Mouse (Mus musculus) adipocyte (in vitro differentiated cells): Measurements from ENCODE around the gene Ccser1.

ENCODE experiments used
- DNase-seq: peaks from one replicate; pipeline ENCODE4 v3.0.0-alpha.2; 2016; ENCODE audit warnings: low spot score

The Ccser1 gene

DNA sequence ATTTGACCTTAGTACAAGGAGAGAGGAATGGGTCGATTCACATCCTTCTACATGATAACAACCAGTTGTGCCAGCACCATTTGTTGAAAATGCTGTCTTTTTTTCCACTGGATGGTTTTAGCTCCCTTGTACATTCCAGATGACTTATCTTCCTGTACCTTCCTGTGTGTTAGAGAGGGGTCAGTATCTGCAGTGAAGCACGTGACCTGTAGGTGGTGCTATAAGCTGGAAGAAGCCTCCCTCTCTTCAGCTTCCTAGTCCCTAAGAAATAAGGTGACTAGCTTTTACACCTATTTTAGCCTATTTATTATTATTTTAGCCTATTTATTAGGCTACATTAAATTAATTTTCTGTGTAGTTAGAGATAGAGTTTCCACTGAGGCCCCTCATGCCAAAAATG lies 506.9 kb downstream of the Ccser1 start:
- no peak for DNase-seq

DNA sequence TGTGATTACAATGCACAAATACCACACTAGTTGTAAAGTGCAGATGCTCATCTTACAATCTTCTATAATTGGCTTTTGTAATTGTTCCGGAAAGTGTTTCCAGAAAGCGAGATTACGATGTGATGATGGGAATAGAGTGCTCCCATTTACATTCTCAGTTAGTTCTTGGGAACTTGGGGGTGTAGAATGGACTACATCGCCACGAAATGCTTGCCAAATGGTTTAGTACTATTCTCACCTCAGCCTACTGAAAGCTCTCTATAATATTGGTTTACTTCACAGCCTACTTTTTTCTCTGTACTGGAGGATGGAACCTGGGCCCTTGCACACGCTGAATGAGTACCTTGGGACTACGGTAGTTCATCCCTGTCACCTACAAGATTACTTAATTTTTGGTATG lies 522.9 kb downstream of the Ccser1 start:
- DNase-seq, result no peak

DNA sequence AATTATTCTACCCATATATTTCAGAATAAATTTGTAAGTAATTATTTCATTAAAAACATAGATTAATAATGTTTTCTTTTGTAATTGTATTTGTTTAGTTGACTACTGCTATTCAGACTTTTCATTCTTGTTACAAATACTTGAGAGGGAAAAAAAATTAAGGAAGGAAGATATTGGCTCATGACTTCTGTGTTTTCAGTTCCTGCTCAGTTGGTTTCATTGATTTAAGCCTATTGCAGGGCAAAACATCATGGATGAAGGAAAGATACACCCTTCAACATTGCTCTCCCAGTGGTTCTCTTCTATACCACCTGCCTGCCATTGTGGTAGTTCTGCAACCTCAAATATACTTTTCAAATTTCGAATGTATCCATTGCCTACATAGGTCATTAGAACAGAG lies 541.1 kb downstream of the Ccser1 start:
- DNase-seq, result no peak

DNA sequence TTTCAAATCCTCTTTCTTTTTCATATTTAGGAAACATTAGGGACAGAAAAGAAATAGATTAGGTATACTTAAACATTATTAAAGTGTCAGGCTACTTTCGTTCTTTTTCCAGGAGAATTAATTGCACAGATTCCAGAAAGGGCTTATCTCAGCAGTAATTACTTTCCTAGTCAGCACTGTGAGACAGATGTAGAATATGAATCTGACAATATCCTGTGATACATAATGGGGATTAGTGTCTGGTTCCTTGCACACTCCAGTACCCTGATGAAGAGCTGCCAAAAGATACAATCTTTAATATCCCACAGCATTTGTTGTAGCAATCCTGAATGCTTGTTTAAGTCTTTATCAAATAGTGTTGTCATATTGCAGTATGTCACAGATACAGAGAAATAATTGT lies 548.9 kb downstream of the Ccser1 start:
- no peak for DNase-seq

DNA sequence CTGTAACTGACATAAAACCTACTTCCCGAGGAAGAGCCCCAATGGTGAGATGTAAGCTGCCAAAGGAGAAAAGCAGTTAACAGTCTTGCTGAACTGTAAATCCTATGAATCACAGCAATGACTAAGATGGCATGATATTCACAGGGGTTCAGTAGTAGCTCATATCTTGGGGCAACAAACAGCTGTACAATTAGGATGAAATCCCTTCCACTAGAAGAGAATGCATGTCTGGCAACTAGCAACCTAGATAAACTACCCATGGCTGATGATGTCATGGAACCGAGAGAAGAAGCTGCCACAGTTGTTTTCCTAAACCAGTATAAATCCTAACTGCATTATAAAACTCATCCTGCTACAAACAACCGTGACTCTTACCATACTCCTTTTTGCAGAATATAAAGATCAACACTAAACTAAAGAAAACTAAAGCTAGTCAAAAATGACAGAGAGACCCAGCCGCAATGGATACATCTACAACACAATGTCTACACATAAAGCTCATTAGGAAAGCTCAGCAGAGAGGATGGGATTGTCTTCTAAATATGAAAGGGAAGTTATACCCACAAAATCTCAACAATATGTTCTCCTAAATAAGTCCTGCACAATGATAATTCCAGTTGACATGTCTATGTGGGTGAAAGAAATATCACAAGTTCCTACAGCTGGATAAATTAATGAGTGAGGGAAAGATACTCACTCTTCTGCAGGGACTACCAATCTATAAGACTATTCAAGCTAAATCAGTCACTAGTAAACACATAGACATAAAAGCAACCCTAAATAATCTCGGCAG lies 550.2 kb downstream of the Ccser1 start:
- no peak for DNase-seq

DNA sequence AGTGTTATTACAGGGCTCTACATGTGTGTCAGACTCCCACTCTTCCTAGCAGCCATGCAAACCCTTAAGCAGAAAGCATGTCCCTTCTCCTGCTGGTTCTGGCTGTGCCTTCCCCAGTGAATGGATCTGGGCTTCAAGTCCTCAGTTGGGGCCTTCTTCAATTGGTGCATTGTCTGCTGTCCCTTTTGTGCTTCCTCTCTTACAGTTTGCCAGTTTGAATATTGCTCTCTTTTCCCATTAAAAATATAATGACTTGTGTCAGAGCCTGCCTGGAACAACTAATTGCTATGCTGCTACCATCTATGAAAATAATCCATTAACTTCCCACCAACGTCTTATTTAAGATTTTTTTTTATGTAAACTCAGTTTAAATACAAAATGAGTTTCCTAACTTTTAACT lies 566.2 kb downstream of the Ccser1 start:
- DNase-seq, result no peak

DNA sequence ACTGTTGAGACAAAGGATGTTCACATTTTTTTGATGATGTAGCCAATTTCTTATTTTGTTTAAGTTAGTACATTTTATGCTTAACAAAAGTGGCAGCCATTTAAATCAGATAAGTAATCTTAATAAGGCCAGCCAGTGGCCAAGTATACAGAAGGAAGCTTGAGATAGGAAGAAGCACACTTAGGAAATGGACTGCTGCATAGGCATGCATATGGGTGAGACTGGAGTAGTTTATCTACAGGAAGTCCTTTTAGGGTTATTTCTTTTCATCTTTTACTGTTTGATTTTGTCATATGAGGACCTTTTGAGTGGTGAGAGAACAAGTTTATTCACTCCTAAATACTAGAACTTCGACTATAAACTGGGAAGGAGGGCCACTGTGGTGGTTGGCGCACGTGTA lies 582.0 kb downstream of the Ccser1 start:
- no peak for DNase-seq

DNA sequence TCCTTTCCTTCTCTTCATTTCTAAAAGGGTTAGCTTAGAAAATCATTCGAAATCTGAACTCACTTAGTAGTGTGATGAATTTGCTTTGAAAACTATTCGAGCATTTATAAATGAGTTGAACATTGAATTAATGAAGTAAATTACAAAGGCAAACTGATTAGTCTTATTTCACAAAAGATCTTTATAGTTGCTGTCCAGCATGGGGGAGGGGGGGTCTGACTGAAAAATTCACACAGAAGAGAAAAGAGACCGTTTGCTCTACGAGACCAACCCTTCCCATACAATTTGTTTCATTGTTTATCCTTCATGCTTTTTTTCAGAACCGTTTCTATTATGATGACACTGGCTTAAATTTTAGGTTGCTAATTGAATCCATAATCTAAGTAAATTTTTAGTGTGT lies 583.3 kb downstream of the Ccser1 start:
- DNase-seq, result no peak

DNA sequence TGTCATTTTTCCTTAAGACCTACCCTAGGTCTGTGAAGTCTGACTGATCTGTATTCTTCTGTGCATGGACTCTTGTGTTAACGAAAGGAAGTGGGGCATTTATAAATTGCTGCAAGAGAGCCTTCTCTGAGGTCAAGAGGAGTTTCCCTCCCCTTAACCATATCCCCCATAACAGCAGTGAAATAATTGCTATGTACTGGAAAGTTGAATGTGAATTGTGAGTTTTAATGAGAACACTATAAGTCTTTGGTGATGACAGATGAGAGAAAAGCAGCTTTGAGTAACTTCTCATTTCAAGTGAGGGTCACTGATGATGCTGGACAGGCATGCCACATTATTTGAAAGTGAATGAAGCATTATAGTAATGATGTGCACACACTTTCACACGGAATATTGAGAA lies 585.7 kb downstream of the Ccser1 start:
- DNase-seq, result no peak

DNA sequence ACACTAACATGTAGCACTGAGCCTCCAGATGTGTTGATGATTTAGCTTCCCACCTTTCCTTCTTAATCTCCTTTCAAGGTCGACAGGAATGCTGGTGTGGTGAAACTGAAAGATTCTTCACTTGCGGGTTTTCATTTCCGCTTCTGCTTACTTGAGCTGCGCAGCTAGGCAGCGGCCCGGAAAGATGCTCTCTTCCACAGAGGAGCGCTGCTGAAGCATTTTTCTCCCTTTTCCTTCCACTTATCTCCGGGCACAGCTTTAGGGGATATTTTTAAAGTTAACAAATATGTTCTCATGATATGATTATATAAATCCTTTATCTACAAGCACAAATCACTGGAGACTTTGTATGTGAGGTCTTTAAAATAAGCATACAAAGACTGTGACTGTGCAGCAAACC lies 587.0 kb downstream of the Ccser1 start:
- DNase-seq, result no peak

DNA sequence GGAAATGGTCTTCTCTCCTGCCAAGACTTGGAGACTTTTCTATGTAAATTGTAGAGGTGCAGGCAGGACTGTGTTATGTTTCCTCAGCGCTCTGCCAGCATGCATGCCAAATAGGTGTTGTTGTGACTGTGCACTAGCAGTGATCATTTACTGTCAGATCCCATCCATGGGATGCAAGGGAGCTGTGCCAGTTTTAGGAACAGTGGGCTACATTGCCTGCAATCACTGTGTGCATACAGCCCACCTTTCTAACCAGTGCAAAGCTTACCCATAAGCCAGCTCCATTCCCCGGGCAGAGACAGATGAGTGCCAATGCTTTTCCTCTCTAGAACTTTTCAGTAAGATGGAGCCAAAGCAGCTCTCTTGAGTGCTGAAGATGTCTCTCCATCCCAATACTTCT lies 606.6 kb downstream of the Ccser1 start:
- no peak for DNase-seq

DNA sequence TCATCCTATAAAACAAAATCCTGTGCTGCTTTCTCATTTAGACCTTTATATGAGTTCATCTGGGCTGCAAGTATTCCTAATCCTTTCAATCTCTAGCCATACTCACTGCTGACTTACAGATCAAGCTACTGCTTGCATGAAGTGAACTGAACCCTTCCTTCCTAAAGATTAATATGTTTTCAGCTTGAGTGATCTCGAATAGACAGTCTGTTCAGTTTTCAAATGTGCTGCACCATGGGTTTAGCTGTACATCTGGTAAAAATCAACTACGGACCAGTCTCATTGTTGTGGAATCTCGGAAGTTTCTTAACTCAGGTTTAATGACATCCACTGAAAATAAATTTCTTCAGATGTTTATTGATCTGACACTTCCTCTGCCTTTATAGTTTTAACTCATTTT lies 620.8 kb downstream of the Ccser1 start:
- DNase-seq, result no peak

DNA sequence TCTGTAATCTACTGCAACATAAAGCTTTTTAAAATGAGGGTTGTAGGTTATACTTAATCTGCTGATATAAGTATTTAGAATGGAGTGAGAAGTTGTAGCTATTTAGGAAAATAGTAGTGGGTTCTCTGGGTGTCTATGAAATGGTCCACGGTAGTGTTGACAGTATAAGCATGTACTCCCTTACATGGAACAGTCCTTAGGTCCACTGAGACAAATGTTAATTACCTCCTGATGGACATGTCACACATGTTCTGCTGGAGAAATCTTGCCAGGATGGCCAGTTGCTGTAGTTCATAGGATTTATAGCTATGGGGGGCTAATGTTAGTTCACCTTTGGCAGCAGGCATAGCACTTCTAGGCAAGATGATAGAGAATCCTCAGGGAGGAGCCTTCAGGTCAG lies 625.4 kb downstream of the Ccser1 start:
- no peak for DNase-seq

DNA sequence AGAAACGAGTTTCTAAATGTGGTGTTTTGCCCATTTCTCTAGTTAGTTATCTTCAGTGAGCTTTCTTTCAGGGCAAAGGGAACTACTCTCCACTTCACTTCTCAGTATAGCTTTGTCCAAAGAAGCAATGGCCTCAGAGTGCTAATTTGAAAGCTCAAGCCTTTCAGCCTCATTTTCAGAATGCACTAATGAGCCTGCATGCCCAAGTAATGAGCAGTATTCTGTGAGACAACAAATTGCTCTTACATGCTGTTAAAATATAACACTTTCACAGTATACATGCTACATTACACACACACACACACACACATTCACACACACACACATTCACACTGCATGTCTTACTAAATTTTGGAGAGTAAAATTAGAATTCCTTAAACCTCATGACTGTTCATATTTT lies 637.6 kb downstream of the Ccser1 start:
- no peak for DNase-seq

DNA sequence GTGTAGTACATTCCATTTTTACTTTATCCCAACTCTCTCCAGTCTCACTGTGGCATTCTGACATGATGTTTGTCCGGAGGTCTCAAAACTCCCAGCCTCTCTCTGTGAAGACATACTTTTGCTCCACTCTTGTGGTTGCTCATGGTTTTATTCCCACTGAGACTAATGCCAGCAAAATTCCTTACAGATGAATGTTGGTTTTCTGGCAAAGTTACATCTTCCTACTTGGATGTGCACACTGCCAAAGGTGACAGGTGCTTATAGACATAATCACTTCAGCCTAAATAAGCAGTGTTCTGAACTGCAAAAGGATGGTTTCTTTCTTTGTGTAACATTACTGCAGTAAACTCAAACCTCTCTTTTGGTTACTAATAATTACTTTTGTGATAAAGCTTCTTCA lies 696.2 kb downstream of the Ccser1 start:
- no peak for DNase-seq

DNA sequence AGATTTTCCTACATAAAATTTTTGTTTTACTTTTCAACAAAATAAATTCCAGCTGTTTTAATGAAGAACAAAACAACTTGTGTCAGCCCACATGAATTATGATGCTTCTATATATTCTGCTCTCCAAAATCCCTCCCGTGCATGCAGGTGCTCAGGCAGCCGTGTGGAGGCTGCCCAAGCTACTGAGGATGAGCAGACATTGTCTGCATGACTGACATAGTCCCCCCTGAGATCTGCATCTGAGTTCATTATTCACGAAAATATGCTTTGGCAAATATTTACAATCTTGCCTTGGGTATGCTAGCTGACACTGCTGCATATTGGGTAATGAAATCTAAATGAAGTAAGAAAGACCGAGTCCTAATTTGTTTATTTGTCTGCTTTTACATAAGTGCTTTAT lies 718.1 kb downstream of the Ccser1 start:
- DNase-seq, result no peak

DNA sequence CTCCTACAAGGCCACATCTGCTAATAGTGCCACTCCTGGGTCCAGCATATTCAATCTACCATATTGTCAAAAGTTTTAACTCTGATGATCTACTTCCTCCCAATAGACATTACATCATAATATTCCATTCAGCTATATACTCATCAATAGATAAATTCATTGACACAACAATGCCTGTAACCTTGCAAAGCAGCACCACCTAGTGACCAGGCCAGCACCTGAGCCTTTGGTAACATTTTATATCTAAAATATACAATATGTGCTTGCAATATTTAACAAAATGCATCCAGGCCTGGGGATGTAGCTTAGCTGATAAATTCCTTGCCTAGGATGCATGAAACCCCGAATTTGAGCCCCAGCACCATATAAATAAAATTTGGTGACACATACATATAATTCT lies 722.6 kb downstream of the Ccser1 start:
- no peak for DNase-seq

DNA sequence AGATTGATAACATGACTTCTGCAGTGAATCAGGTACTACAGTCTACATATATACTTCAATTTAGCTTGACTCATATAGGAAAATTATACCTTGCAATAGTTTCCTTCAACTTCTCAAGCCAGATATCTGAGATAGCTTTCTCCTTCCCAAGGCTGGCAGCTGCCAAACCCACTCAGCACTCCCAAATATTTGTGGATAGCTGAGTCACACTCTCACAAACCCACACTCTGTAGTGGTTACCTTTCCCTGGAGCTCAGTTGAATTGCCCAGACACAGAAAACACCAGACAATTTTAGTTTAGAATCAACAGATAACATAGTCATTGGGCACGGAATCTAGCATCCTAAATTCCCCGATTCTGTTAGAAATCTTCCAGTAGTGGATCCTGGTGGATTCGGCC lies 732.8 kb downstream of the Ccser1 start:
- no peak for DNase-seq

DNA sequence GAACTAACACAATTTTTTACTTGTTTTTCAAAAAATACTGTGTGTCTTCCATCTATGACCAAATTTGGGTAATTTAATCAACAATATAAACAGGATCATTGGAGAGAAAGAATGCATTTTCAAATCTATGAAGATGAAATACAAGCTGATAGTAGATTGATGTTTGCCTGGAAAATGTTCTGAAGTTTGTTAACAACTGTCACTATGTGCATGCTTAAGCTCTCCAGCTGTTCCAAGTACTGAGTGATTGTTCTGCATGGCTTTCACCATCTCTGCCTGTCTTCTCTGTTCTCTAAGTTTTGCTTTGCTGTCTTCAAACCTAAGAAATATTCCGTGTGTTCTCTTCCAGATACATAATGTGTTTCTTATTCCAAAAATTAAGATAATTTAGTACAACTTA lies 751.5 kb downstream of the Ccser1 start:
- DNase-seq, result no peak

DNA sequence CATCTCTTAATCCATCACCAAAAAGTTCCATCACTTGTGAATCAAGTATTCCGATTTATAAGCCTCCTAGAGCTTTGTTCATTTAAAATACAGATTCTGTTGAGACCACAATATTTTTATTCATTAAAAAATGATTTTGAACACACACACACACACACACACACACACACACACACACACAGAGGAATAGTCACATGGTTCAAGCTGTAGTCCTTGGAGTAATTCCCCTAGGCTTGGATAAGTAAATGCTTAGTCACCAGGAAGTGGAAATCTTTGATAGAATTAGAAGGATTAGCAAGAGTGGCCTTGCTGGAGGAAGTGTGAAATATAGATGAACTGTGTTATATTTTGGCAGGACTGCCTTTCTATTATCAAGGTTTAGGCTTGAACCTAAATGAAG lies 756.5 kb downstream of the Ccser1 start:
- no peak for DNase-seq

DNA sequence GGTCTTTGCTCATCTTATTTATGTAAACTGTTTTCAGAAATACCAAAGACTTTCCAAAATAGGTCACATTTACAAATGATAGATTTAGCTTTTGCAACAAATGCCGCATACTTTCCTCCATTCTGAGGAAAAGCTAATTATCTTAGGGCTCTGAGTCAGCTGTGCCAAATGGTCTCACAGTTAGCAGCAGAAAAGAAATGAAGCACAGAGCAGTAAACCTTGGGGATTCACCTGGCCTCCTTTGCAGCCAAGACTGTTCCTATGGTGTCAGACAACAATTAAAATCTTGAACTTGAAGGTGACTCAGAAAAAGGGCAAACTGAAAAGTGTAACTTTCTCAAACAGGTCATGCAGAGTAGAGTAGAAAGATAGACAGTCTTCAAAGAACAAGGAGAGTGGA lies 759.1 kb downstream of the Ccser1 start:
- DNase-seq, result no peak

DNA sequence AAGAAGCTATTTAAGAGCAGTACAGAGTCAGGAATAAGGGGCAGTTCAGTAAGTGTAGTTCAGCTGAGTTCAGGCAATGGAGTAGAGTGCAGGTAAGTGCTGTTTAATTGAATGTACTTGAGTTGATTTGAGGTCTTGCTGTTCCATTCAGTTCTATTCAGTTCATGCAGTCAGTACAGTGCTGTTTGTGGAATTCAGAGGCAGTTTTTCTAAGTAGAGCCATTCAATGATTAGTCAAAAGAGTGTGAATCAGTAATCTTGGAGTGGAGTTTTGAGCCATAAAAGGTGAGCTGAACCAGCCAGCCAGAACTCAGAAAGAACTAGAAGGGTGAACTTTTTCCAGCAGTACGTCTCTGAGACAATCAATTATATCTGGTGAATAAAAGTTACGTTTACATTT lies 773.6 kb downstream of the Ccser1 start:
- DNase-seq, result no peak

DNA sequence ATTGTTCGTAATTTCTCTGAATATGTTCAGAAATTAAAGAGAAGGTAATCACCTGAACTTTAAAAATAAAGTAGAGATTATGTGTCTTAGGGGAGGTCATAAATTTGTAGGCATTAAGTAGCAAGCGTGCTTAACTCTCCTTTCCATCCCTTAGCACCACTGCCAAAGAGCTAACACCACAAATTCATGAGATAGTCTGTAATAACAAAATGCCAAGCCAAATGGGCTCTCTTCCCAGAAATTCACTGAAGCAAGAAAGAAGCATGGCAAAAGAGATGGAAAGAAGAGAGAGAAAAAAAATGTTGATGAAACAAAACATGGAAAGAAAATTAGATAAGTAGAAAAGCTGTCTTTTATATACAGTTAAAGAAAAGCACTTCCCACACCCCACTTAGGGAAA lies 796.8 kb downstream of the Ccser1 start:
- DNase-seq, result peak; percentile 33

DNA sequence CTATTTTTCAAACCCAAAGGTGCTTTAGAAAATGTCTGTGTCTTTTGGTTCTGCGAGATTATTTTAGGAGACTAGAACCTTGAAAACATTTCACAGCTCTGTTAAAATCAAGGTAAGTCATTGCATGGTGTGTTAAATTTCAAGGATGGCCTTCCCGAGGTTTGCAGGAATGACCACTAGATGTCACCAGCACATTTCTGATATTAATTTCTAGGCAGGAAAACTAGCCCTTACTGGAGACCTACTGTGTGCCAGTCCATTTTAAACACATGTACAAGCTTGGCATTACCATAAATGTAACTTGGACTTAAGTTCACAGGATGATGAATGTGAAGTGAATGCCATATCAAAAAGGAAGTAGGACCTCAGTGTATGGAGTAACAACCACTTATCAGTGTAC lies 798.3 kb downstream of the Ccser1 start:
- DNase-seq, result no peak

DNA sequence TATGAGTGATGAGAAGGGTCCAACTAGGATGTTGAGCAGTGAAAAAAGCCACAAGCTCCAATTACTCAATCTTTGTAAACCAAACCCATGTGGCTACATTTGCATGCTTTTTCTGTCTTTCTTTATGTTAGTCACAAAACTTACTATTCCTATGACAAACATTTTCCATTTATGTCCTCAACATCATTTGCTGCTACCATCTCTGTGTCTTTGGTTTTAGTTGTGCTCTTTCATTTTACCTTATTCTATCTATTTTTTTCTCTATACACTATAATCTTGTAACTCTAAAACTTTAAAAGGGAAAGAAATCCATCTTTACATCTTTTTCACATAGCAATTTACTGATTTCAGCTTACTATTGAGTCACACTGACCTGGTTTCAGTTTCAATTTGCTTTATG lies 834.2 kb downstream of the Ccser1 start:
- no peak for DNase-seq
